Mouse (Mus musculus) layer of hippocampus, adult 11-12 months (tissue): Measurements from ENCODE around the gene Cpn1.
A peak's percentile ranks its signal among the peaks of the same experiment; 100 is the strongest.
"Not testable (repeated sequence)": the region's sequence is repeated elsewhere in the genome, so short reads cannot be mapped to it uniquely, and the experiment has no call there.

Experiments
- DNase-seq: peaks from one replicate; pipeline ENCODE4 v3.0.0; 2022; ENCODE audit warnings: low spot score

Gene Cpn1

DNA sequence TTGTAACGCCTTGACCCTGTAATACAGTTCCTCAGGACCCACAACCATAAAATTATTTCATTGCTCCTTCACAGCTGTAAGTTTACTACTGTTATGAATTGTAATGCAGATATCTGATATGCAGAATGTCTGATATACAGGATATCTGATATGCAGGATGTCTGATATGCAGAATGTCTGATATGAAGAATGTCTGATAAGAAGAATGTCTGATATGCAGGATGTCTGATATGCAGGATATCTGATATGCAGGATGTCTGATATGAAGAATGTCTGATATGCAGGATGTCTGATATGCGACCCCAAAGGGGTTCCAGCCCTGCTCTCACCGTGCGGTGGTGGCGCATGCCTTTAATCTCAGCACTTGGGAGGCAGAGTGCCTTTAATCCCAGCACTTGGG, 4.4 kb downstream of the Cpn1 start:
- DNase-seq, result no peak

DNA sequence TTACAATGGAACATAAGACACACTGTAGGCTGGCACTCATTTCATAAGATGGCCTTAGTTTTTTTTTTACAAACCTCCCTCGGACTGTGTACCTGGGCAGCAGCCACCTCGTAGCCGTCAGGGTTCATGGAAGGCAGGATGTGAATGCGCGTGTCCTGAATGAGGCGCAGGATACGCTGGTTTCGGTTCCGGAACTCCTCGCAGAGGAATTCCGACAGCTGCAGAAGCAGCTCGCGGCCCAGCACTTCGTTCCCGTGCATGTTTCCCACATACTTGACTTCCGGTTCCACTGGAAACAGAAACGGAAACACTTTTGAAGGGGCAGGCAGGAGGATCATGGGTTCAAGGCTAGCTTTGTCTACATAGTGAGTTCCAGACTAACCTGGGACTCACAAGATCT, 5.6 kb downstream of the Cpn1 start:
- no peak for DNase-seq

GRCm38 (mm10) chr19:43977799-43978198, 8.6 kb downstream of the Cpn1 start:
- no peak for DNase-seq

GRCm38 (mm10) chr19:43976661-43977060, 9.7 kb downstream of the Cpn1 start:
- no peak for DNase-seq

- no peak for DNase-seq
Measured at GRCm38 (mm10) chr19:43974221-43974620, 12.1 kb downstream of the Cpn1 start.

DNA sequence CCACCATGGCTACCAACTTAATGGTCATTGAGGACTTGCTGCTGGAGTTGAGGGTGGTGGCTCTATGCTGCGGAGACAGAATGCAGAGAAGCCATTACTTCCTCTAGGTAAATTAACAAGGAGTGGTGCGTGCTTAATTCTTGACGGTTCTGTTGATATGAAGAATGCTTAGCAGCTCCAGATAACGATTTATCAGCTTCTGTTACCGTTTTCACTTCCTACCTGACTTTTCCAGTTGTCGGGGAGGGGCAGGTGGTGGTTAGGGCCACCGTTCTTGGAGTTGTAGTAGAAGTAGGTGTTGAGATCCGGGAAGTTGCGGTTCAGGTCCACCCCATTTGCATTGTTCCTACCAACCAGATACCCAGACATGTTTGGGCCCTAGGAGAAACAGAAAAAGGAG, 12.6 kb downstream of the Cpn1 start:
- no peak for DNase-seq

DNA sequence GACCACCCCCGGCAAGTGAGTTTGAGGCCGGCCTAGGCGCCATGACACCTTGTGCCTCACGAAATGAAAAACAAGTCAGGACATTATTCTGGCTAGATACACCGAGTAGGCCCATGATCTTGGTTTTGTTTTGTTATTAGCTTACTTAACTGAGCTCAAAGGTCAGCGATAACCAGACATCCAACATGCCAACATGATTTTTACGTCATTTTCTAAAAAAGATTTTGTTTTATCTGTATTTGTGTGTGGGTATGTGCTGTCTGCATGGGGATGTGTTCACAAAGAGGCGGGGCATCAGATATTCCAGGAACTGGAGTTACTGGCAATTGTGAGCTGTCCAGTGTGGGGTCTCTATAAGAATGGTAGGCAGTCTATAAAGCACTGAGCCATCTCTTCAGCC, 14.2 kb downstream of the Cpn1 start:
- DNase-seq, result no peak

- no peak for DNase-seq
Measured at GRCm38 (mm10) chr19:43968436-43969026, 17.8 kb downstream of the Cpn1 start.

DNA sequence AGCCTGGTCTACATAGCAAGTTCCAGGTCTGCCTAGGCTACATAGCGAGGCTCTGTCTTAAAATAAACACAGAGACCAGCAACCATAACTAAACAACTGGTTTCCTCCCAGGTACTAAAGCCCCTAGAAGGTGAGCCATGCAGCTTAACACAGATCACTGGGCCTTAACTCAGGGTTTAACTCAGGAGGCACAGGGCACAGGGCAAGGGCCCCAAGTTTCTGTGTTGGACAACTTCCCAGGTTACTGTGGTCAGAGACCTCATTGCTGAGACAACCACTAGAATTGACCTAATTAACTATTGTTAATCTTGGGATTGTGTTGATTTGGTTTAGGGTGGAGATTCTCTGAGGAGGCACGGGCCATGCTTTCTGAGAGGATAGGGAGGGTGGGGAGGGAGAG, 19.9 kb downstream of the Cpn1 start:
- no peak for DNase-seq

DNA sequence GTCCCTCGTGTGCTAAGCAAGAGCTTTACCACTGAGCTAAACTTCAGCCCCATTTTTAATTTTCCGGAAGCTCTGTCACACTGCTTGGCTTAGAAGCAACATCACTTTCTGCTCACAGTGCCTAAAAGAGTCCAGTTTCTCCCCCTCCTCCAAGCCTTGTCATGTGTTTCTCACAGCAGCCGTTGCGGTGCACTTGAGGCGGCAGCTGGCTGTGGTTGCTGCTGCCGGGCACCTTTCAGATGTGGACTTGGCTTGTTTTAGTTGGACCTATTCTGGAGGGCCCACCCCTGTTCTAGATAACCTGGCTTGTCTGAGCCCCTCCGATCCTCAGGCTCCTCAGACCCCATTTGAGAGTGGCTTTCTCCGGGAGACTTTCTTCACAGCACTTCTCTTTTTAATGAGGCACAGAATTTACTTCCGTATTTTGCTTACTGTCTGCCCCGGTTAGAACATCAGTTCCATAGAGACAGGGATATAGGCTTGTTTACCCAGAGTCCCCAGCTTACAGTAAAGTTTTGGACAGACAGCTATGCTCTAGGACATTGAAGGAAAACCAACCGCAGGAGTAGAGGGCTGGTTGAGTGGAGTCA, 20.8 kb downstream of the Cpn1 start:
- DNase-seq, result no peak

GRCm38 (mm10) chr19:43962795-43963194, 23.6 kb downstream of the Cpn1 start:
- no peak for DNase-seq

GRCm38 (mm10) chr19:43961185-43961584, 25.2 kb downstream of the Cpn1 start:
- DNase-seq, result no peak

DNA sequence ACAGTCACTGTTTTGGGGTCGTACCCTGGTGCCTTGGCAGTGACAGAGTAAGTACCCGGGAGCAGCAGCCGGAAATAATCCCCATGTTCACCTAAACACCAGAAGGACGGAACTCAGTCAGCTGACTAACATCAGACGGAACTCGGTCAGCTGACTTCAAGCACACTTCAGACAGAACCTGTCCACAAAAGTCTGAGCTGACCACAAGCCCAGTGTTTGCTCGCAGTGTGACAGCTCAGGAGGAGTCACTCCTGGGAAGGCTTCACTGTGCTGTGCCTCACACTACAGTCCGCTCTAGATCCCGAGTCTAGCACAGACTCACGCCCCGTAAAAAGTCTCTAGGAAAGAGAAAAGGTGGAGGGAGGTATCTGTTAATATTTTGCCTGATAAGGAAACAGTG, 26.3 kb downstream of the Cpn1 start:
- no peak for DNase-seq

DNA sequence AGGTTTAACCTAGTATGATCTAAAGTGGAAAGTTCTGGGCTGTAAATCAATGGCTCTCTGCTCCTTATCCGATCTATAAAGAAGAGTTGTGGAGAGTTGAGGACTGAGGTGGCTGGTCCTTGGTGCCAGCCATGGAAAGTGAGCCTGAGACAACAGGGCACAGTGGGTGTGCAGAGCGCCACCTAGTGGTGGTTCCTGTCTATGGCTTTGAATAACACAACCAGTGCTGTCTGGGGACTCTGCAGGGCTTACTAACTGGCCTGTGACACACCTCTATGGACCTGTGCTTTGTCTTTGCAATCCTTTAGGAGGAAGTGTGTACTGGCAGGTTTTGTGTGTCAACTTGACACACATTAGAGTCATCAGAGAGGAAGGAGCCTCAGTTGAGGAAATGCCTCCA, 27.2 kb downstream of the Cpn1 start:
- DNase-seq, result peak; percentile 81

GRCm38 (mm10) chr19:43957881-43958280, 28.5 kb downstream of the Cpn1 start:
- DNase-seq, result peak; percentile 75

DNA sequence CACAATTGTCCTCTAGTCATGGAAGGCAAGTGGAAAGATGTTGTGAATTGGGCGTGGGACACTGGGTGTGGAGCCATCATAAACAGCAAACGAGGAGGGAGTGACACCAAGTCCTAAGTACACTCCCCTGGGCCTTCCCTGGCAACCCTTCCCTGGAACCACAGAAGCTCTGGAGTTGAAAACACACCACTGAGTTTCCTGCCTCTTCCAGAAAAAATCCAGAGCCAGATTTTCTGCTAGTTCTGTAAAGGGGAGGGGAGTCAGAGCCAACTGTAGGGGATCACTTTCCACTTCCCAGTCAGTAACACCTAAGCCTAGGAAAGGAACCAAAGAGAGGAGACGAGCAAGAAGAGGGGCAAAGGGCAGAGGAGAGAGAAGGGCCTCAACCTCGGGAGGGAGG, 29.0 kb downstream of the Cpn1 start:
- no peak for DNase-seq

- DNase-seq, result no peak
Measured at GRCm38 (mm10) chr19:43955266-43955665, 31.1 kb downstream of the Cpn1 start.

GRCm38 (mm10) chr19:43954864-43955263, 31.5 kb downstream of the Cpn1 start:
- DNase-seq, result no peak

- DNase-seq, result not testable (repeated sequence)
Measured at GRCm38 (mm10) chr19:43952936-43953335, 33.4 kb downstream of the Cpn1 start.

DNA sequence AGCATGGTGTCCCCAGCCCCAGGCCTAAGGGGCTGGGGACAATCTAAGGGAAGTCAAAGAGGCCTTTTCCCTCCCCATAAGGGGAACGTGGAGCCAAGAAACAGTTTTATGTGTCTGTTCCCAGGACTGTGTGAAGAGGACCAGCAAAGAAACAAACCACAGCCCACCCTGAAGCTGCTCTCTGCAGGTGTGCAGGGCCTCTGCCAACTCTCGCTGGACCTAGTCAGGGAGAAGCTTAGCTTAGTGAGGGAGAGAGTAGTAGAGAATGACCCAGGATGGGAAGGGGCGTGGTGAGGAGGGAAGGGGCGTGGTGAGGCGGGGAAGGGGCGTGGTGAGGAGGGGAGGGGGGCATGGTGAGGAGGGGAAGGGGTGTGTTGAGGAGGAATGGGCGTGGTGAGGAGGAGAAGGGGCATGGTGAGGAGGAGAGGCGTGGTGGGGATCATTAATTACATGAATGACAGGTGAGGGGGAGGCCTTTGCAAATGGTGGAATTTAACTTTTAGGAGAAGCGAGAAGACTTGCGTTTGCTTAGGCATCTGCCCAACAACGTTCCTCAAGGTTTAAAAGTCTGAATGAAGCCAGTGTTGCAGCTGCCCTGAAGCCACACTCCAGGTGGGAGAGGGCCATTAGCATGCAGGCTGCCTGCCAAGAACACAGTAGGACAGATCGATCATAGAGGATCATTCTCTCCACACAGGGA, 37.1 kb downstream of the Cpn1 start:
- DNase-seq, result no peak

- DNase-seq, result no peak
Measured at GRCm38 (mm10) chr19:43944566-43944965, 41.8 kb downstream of the Cpn1 start.

- DNase-seq, result no peak
Measured at GRCm38 (mm10) chr19:43943076-43943475, 43.3 kb downstream of the Cpn1 start.

GRCm38 (mm10) chr19:43939769-43940689, 46.3 kb downstream of the Cpn1 start, which contains the start of gene Dnmbp:
Gene Dnmbp, minus strand, starts transcription at chr19:43940191.
- DNase-seq, result peak; percentile 76
